Mouse (Mus musculus) limb, embryonic 13.5 days (tissue): Measurements from ENCODE around the gene Il4ra. TPM values are rescaled to one million over a fixed set of nuclear protein-coding genes. Genes with fewer than 3 reads are reported as not detected.

Experiments used
- ATAC-seq: fragments of 200-750 bp; cut with Nextera tagmentation; 2 replicates; pipeline ENCODE4 v1.8.0; 2017; ENCODE audit warnings: low read depth, moderate number of reproducible peaks, moderate TSS enrichment; ENCODE audit not compliant: low FRiP score
- H3K27ac ChIP-seq: fragments of 300-500 bp; sonication (generic); 2 replicates; pipeline ENCODE4 v1.5.1; 2015; ENCODE audit warnings: inconsistent platforms, mild to moderate bottlenecking, moderate library complexity
- H3K27me3 ChIP-seq: fragments of 300-500 bp; sonication (generic); 2 replicates; pipeline ENCODE4 v1.6.1; 2015; ENCODE audit warnings: mild to moderate bottlenecking, inconsistent platforms
- H3K36me3 ChIP-seq: fragments of 300-500 bp; sonication (generic); 2 replicates; pipeline ENCODE4 v1.6.1; 2015; ENCODE audit warnings: inconsistent platforms, mild to moderate bottlenecking, moderate library complexity
- H3K4me1 ChIP-seq: fragments of 300-500 bp; sonication (generic); 2 replicates; pipeline ENCODE4 v1.6.1; 2015; ENCODE audit warnings: inconsistent platforms
- H3K4me2 ChIP-seq: fragments of 300-500 bp; sonication (generic); replicated peaks from 2 replicates; pipeline ENCODE4 v1.6.1; 2015; ENCODE audit warnings: inconsistent platforms, mild to moderate bottlenecking, moderate library complexity
- H3K4me3 ChIP-seq: fragments of 300-500 bp; sonication (generic); 2 replicates; pipeline ENCODE4 v1.5.1; 2015; ENCODE audit warnings: moderate library complexity, mild to moderate bottlenecking, inconsistent platforms
- H3K9ac ChIP-seq: fragments of 300-500 bp; sonication (generic); 2 replicates; pipeline ENCODE4 v1.6.1; 2015; ENCODE audit warnings: mild to moderate bottlenecking, inconsistent platforms
- H3K9me3 ChIP-seq: fragments of 300-500 bp; sonication (generic); 2 replicates; pipeline ENCODE4 v1.6.1; 2016; ENCODE audit warnings: inconsistent platforms
- WGBS: fragments of 180-500 bp; shearing (Covaris S2); methylation state at CpG from one replicate; pipeline ENCODE4 v1.1.7; 2015; 5-methylcytosine and 5-hydroxymethylcytosine counted together
- polyA plus RNA-seq: library from polyadenylated mRNA; unstranded; fragments of >200 nt; fragmentation: Nextera tagmentation; extraction: Ambion mirVana; gene quantifications from 2 replicates; pipeline ENCODE4 v1.2.1, GENCODE M21; 2015

The Il4ra gene
- polyA plus RNA-seq, 1 experiment from 2014 or later, result 6.0 TPM

- Histone ChIP-seq H3K4me2 (no peak overlapping the region), H3K27ac (no peak overlapping the region), H3K9ac (no peak overlapping the region), H3K27me3 (no peaks in the 10 kb centered on the region; the same call in 1 of the 2 replicates), H3K4me1 (no peaks in the 10 kb centered on the region), H3K9me3 (no peaks in the 10 kb centered on the region), H3K36me3 (no peaks in the 10 kb centered on the region), H3K4me3 (no peak overlapping the region)
- ATAC-seq, result no peak
- 70% methylated on average over 3 of the region's 3 CpGs for WGBS
Measured at GRCm38 (mm10) chr7:125596406-125596805, 44.5 kb downstream of the Il4ra start.

GRCm38 (mm10) chr7:125597083-125597482 lies 45.2 kb downstream of the Il4ra start:
- Histone ChIP-seq H3K4me3 (no peak overlapping the region), H3K9me3 (no peaks in the 10 kb centered on the region), H3K4me2 (no peak overlapping the region), H3K27ac (no peak overlapping the region), H3K9ac (no peak overlapping the region), H3K4me1 (no peaks in the 10 kb centered on the region), H3K36me3 (no peaks in the 10 kb centered on the region), H3K27me3 (no peaks in the 10 kb centered on the region; the same call in 1 of the 2 replicates)
- no peak for ATAC-seq
- WGBS, result 87% methylated on average over 9 of the region's 9 CpGs

- Histone ChIP-seq H3K36me3 (no peaks in the 10 kb centered on the region), H3K27me3 (no peaks in the 10 kb centered on the region; the same call in 1 of the 2 replicates), H3K27ac (no peak overlapping the region), H3K4me2 (no peak overlapping the region), H3K4me1 (no peaks in the 10 kb centered on the region), H3K9me3 (no peaks in the 10 kb centered on the region), H3K4me3 (no peak overlapping the region), H3K9ac (no peak overlapping the region)
- 88% methylated on average over 11 of the region's 11 CpGs for WGBS
- no peak for ATAC-seq
Measured at GRCm38 (mm10) chr7:125597516-125598347, 45.8 kb downstream of the Il4ra start.

GRCm38 (mm10) chr7:125599373-125599973 lies 47.6 kb downstream of the Il4ra start:
- Histone ChIP-seq H3K9ac (no peak overlapping the region), H3K36me3 (no peaks in the 10 kb centered on the region), H3K27ac (no peak overlapping the region), H3K4me3 (no peak overlapping the region), H3K4me1 (no peaks in the 10 kb centered on the region), H3K4me2 (no peak overlapping the region), H3K9me3 (no peaks in the 10 kb centered on the region), H3K27me3 (no peaks in the 10 kb centered on the region; the same call in 1 of the 2 replicates)
- ATAC-seq, result no peak
- WGBS, result 60% methylated on average over 4 of the region's 4 CpGs

DNA sequence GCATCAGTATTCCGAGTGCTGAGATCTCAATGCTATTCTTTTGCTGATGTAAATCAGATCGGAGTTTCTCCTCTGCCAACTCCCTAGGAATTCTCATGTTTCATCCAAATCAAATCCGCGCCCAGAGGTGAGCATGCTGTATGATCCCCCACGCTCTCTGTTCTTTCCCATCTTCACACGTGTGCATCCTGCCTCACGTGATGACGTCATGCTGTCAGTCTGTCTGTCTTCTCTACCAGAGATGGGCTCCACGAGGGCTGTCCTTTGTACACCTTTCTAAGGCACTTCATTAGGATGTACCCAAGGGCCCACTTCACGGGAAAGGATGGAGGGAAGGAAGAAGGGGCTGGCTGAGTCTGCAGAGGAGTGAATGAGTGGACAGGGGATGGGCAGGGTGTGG lies 48.2 kb downstream of the Il4ra start:
- no peaks in the 10 kb centered on the region; the same call in 1 of the 2 replicates for H3K27me3 ChIP-seq
- no peak overlapping the region for H3K4me2 ChIP-seq
- H3K4me3 ChIP-seq, result no peak overlapping the region
- ATAC-seq, result no peak
- 72% methylated on average over 10 of the region's 10 CpGs for WGBS
- no peaks in the 10 kb centered on the region for H3K4me1 ChIP-seq
- H3K9me3 ChIP-seq, result no peaks in the 10 kb centered on the region
- H3K9ac ChIP-seq, result no peak overlapping the region
- H3K36me3 ChIP-seq, result no peaks in the 10 kb centered on the region
- no peak overlapping the region for H3K27ac ChIP-seq

GRCm38 (mm10) chr7:125600612-125601279 lies 48.8 kb downstream of the Il4ra start:
- Histone ChIP-seq H3K4me2 (no peak overlapping the region), H3K9ac (no peak overlapping the region), H3K4me3 (no peak overlapping the region), H3K27me3 (no peaks in the 10 kb centered on the region; the same call in 1 of the 2 replicates), H3K4me1 (no peaks in the 10 kb centered on the region), H3K27ac (no peak overlapping the region), H3K9me3 (no peaks in the 10 kb centered on the region), H3K36me3 (no peaks in the 10 kb centered on the region)
- 44% methylated on average over 6 of the region's 6 CpGs for WGBS
- no peak for ATAC-seq

DNA sequence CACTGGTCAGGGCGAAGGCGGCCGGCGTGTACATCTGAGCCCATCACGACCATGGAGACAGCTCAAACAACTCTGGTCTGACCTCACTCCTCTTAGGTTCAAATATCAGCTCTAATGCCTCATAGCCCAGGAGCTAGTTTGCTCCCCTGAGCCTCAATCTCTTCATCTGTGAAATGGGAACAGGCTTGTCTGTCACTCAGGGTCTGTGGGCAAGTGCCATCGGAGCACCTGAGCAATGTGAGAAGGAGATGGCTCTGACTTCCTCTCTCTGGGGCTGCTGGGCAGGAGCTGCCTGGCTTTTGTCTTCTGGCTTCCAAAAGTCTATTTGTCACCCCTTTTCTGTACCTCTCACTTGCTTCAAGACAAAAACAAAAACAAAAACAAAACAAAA lies 49.4 kb downstream of the Il4ra start:
- H3K9ac ChIP-seq, result no peak overlapping the region
- H3K4me3 ChIP-seq, result no peak overlapping the region
- H3K9me3 ChIP-seq, result no peaks in the 10 kb centered on the region
- 88% methylated on average over 6 of the region's 6 CpGs for WGBS
- no peak overlapping the region for H3K4me2 ChIP-seq
- no peaks in the 10 kb centered on the region for H3K4me1 ChIP-seq
- H3K27ac ChIP-seq, result no peak overlapping the region
- H3K36me3 ChIP-seq, result no peaks in the 10 kb centered on the region
- H3K27me3 ChIP-seq, result no peaks in the 10 kb centered on the region; the same call in 1 of the 2 replicates
- no peak for ATAC-seq

GRCm38 (mm10) chr7:125601821-125602448 lies 50.0 kb downstream of the Il4ra start:
- no peaks in the 10 kb centered on the region for H3K36me3 ChIP-seq
- H3K9me3 ChIP-seq, result no peaks in the 10 kb centered on the region
- H3K4me3 ChIP-seq, result no peak overlapping the region
- ATAC-seq, result no peak
- no peaks in the 10 kb centered on the region; the same call in 1 of the 2 replicates for H3K27me3 ChIP-seq
- 78% methylated on average over 11 of the region's 11 CpGs for WGBS
- H3K4me1 ChIP-seq, result no peaks in the 10 kb centered on the region
- no peak overlapping the region for H3K4me2 ChIP-seq
- no peak overlapping the region for H3K27ac ChIP-seq
- no peak overlapping the region for H3K9ac ChIP-seq

DNA sequence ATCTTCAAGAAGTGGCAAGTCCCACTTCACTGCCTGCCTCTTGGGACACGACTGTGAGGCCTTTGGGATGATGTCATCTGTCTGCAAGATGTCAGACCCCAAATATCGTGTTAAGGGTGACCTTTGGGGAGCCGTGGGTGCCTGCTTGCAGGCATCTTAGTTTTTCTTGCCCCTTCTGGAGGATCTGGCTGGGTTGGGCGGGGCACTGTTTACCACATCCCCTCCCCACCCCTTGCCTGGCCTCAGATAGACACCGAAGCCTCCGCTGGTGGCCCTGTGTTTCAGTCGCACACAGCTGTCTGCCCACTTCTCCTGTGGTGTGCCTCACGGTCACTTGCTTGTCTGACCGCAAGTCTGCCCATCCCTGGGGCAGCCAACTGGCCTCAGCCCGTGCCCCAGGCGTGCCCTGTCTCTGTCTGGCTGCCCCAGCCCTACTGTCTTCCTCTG lies 51.3 kb downstream of the Il4ra start, which contains the start of gene Il21r:
Gene Il21r, plus strand, starts transcription at position 245 of the 447 bp plus-strand sequence.
- H3K9me3 ChIP-seq, result no peaks in the 10 kb centered on the region
- no peaks in the 10 kb centered on the region; the same call in 1 of the 2 replicates for H3K27me3 ChIP-seq
- H3K4me2 ChIP-seq, result no peak within 1 kb of the TSS
- no peak for ATAC-seq
- H3K4me1 ChIP-seq, result no peaks in the 10 kb centered on the region
- H3K36me3 ChIP-seq, result no peaks in the 10 kb centered on the region
- no peak within 1 kb of the TSS for H3K27ac ChIP-seq
- no peak within 1 kb of the TSS for H3K4me3 ChIP-seq
- whole genome bisulfite sequencing, result 74% methylated on average over 11 of the region's 11 CpGs
- peak within 1 kb of the TSS; percentile 13; the same call in 1 of the 2 replicates for H3K9ac ChIP-seq

DNA sequence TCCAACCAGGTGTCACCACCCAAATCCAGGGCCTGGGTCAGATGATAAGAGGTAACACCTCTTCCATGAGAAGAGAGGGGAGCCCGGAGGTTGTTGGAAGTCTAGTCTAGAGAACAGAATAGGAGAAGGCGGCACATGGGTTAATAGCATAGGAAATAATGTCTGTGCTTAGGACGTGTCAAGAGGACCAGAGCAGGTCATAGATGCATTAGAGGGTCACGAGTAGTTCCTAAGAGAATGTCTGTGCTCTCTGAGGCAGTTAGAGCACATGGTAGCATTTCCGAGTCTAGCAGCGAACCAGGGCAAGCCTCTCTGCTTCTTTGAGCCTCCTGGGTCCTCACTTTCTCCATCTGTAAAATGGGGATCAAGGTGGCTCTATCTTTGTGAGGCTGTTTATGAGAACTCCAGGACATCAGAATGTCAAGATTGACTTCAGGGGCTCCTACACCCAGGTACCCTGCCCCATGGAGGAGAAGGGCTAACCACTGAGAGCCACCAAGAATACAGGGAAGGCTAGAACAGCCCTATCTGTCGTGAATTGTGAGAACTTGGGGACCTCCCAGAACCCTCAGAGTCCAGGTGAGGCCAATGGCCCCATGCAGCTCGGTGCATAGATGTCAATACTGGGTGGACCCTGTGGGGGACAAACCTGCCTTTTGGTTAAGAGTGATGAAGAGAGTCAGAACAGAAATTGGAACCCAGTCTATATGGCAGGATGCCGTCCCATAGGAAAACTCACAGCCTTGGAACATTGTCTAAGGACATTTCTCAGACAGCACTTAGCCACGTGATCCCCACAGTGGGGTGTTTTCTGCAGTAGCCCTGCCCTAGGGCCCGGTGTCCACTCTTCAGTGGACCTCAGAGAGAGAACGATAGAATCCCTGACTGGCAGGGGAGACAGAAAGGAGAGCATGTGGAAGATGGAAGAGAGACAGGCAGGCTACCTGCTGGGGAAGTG lies 52.7 kb downstream of the Il4ra start:
- H3K4me1 ChIP-seq, result no peaks in the 10 kb centered on the region
- no peak overlapping the region for H3K9ac ChIP-seq
- H3K9me3 ChIP-seq, result no peaks in the 10 kb centered on the region
- no peaks in the 10 kb centered on the region for H3K36me3 ChIP-seq
- ATAC-seq, result no peak
- no peaks in the 10 kb centered on the region; the same call in 1 of the 2 replicates for H3K27me3 ChIP-seq
- no peak overlapping the region for H3K4me3 ChIP-seq
- 75% methylated on average over 12 of the region's 12 CpGs for WGBS
- H3K4me2 ChIP-seq, result no peak overlapping the region
- no peak overlapping the region for H3K27ac ChIP-seq

DNA sequence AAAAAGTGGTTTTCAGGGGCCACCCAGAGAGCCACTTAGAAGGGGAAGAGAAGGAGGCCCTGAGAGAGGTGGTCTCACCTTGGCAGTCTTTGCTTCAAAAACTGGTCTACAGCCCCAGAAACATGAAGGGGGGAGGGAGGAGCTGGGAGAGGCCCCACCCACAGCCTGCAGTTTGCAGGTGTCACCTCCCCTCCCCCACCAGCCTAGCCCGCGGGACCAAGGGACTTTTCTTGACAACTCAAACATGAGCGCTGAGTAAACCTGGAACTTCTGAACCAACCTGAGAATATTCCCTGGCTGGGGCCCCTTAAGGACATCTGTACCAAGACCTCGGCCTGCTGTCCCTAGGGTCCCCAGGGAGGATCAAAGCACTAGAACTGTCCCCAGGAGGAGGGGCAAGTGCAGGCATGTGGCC lies 53.8 kb downstream of the Il4ra start:
- 58% methylated on average over 4 of the region's 4 CpGs for WGBS
- no peak overlapping the region for H3K27ac ChIP-seq
- no peaks in the 10 kb centered on the region for H3K36me3 ChIP-seq
- no peaks in the 10 kb centered on the region for H3K9me3 ChIP-seq
- H3K9ac ChIP-seq, result no peak overlapping the region
- no peaks in the 10 kb centered on the region for H3K4me1 ChIP-seq
- no peak overlapping the region for H3K4me3 ChIP-seq
- no peak overlapping the region for H3K4me2 ChIP-seq
- H3K27me3 ChIP-seq, result no peaks in the 10 kb centered on the region
- no peak for ATAC-seq
